Mouse (Mus musculus) brain, adult 10 weeks (tissue): ENCODE results near the gene Slc9a3r1. TPM values are rescaled to one million over a fixed set of nuclear protein-coding genes. Genes with fewer than 3 reads are reported as not detected.

Source experiments
- polyA plus RNA-seq: library from polyadenylated mRNA; stranded (reverse); fragments of 350-450 nt; fragmentation: Illumina TruSeq; extraction: RNeasy Lipid Tissue Mini Kit (QIAGEN cat#74804); gene quantifications from one replicate; pipeline ENCODE4 v1.2.3, GENCODE M21; 2015; ENCODE audit warnings: low read depth, low replicate concordance

The Slc9a3r1 gene
- 53.0 TPM for polyA plus RNA-seq

GRCm38 (mm10) chr11:115162832-115163480 is at the start of gene Slc9a3r1:
Gene Slc9a3r1 (plus strand): TSS chr11:115163341.

GRCm38 (mm10) chr11:115133800-115134199 is 29.3 kb upstream of the Slc9a3r1 start, which contains the start of gene Cd300lf:
Gene Cd300lf (minus strand): TSS chr11:115133992.

GRCm38 (mm10) chr11:115187224-115187639 is 24.1 kb downstream of the Slc9a3r1 start, which contains the start of gene Tmem104:
Gene Tmem104 (plus strand): TSS chr11:115187487.

GRCm38 (mm10) chr11:115187693-115188092 is 24.6 kb downstream of the Slc9a3r1 start, which contains the start of gene Nat9:
Gene Nat9 (minus strand): TSS chr11:115187859.

Other genes with a start within 250 kb of the Slc9a3r1 start
- gene Cd300lb, start 229.0 kb upstream of the Slc9a3r1 start, polyA plus RNA-seq = not detected
- not detected for gene Cd300c, start 194.2 kb upstream of the Slc9a3r1 start, polyA plus RNA-seq
- gene Cd300ld, start 173.4 kb upstream of the Slc9a3r1 start, polyA plus RNA-seq = not detected
- gene Cd300c2, start 161.5 kb upstream of the Slc9a3r1 start, polyA plus RNA-seq = 8.6 TPM
- not detected for gene Cd300ld2, start 147.1 kb upstream of the Slc9a3r1 start, polyA plus RNA-seq
- gene Cd300ld4, start 136.3 kb upstream of the Slc9a3r1 start, polyA plus RNA-seq = not detected
- gene Cd300ld5, start 125.6 kb upstream of the Slc9a3r1 start, polyA plus RNA-seq = 2.1 TPM
- 0.70 TPM for gene Cd300ld3, start 114.9 kb upstream of the Slc9a3r1 start, polyA plus RNA-seq
- gene Cd300e, start 101.2 kb upstream of the Slc9a3r1 start, polyA plus RNA-seq = not detected
- 14.0 TPM for gene Rab37, start 71.9 kb upstream of the Slc9a3r1 start, polyA plus RNA-seq
- gene Cd300lf, start 29.3 kb upstream of the Slc9a3r1 start, polyA plus RNA-seq = not detected
- 8.2 TPM for gene Tmem104, start 24.1 kb downstream of the Slc9a3r1 start, polyA plus RNA-seq
- 35.8 TPM for gene Nat9, start 24.5 kb downstream of the Slc9a3r1 start, polyA plus RNA-seq
- gene Grin2c, start 103.9 kb downstream of the Slc9a3r1 start, polyA plus RNA-seq = 23.0 TPM
- 20.1 TPM for gene Fdxr, start 113.7 kb downstream of the Slc9a3r1 start, polyA plus RNA-seq
- gene Fads6, start 134.3 kb downstream of the Slc9a3r1 start, polyA plus RNA-seq = 19.8 TPM
- gene Otop2, start 143.8 kb downstream of the Slc9a3r1 start, polyA plus RNA-seq = 0.85 TPM
- 0.39 TPM for gene Ush1g, start 158.7 kb downstream of the Slc9a3r1 start, polyA plus RNA-seq
- gene Otop3, start 171.4 kb downstream of the Slc9a3r1 start, polyA plus RNA-seq = not detected
- gene Hid1, start 204.4 kb downstream of the Slc9a3r1 start, polyA plus RNA-seq = 75.8 TPM
- gene Cdr2l, start 218.6 kb downstream of the Slc9a3r1 start, polyA plus RNA-seq = 13.6 TPM
- gene Mrpl58, start 240.4 kb downstream of the Slc9a3r1 start, polyA plus RNA-seq = 127 TPM